Mouse (Mus musculus) limb, embryonic 15.5 days (tissue): ENCODE data around the gene Olfr510. TPM values are rescaled to one million over a fixed set of nuclear protein-coding genes. Genes with fewer than 3 reads are reported as not detected.
"Not testable (repeated sequence)": the region's sequence is repeated elsewhere in the genome, so short reads cannot be mapped to it uniquely, and the experiment has no call there.

Experiments
- ATAC-seq: fragments of 200-750 bp; cut with Nextera tagmentation; 2 replicates; pipeline ENCODE4 v1.8.0; 2017; ENCODE audit warnings: low read depth, moderate TSS enrichment; ENCODE audit not compliant: insufficient number of reproducible peaks, low FRiP score, low TSS enrichment
- H3K27ac ChIP-seq: fragments of 300-500 bp; sonication (generic); 2 replicates; pipeline ENCODE4 v1.5.1; 2015; ENCODE audit warnings: moderate library complexity, mild to moderate bottlenecking, inconsistent platforms
- H3K27me3 ChIP-seq: fragments of 300-500 bp; sonication (generic); 2 replicates; pipeline ENCODE4 v1.6.1; 2015; ENCODE audit warnings: inconsistent platforms
- H3K36me3 ChIP-seq: fragments of 300-500 bp; sonication (generic); 2 replicates; pipeline ENCODE4 v1.6.1; 2015; ENCODE audit warnings: inconsistent platforms
- H3K4me1 ChIP-seq: fragments of 300-500 bp; sonication (generic); 2 replicates; pipeline ENCODE4 v1.6.1; 2015; ENCODE audit warnings: inconsistent platforms
- H3K4me2 ChIP-seq: fragments of 300-500 bp; sonication (generic); 2 replicates; pipeline ENCODE4 v1.6.1; 2015; ENCODE audit warnings: mild to moderate bottlenecking, inconsistent platforms
- H3K4me3 ChIP-seq: fragments of 300-500 bp; sonication (generic); 2 replicates; pipeline ENCODE4 v1.5.1; 2015; ENCODE audit warnings: mild to moderate bottlenecking, inconsistent platforms
- H3K9ac ChIP-seq: fragments of 300-500 bp; sonication (generic); 2 replicates; pipeline ENCODE4 v1.6.1; 2015; ENCODE audit warnings: inconsistent platforms
- H3K9me3 ChIP-seq: fragments of 300-500 bp; sonication (generic); 2 replicates; pipeline ENCODE4 v1.6.1; 2016; ENCODE audit warnings: inconsistent platforms
- WGBS: fragments of 180-500 bp; shearing (Covaris S2); methylation state at CpG from one replicate; pipeline ENCODE4 v1.1.7; 2015; 5-methylcytosine and 5-hydroxymethylcytosine counted together
- polyA plus RNA-seq: library from polyadenylated mRNA; unstranded; fragments of >200 nt; fragmentation: Nextera tagmentation; extraction: Ambion mirVana; gene quantifications from 2 replicates; pipeline ENCODE4 v1.2.1, GENCODE M21; 2015

Olfr510 gene
- polyA plus RNA-seq = not detected in 2 replicates

- no peak for ATAC-seq
- H3K27ac ChIP-seq = no peak within 1 kb of the TSS
- no peak within 1 kb of the TSS for H3K9ac ChIP-seq
- no peaks in the 10 kb centered on the region for H3K27me3 ChIP-seq
- H3K4me3 ChIP-seq = no peak within 1 kb of the TSS
- H3K36me3 ChIP-seq = no peaks in the 10 kb centered on the region
- no peaks in the 10 kb centered on the region for H3K4me1 ChIP-seq
- 90% methylated on average over 1 of the region's 1 CpGs for WGBS
- no peaks in the 10 kb centered on the region for H3K9me3 ChIP-seq
- H3K4me2 ChIP-seq = no peak within 1 kb of the TSS
Observed at GRCm38 (mm10) chr7:108666118-108666517, at the start of gene Olfr510. TSS of gene Olfr510 (plus strand) at chr7:108666418.

GRCm38 (mm10) chr7:108616781-108617180 is 49.4 kb upstream of the Olfr510 start:
- ATAC-seq, H3K9ac ChIP-seq, H3K4me1 ChIP-seq, H3K27me3 ChIP-seq, H3K9me3 ChIP-seq, H3K4me2 ChIP-seq, H3K36me3 ChIP-seq, H3K27ac ChIP-seq, H3K4me3 ChIP-seq: not testable (repeated sequence)
- WGBS = 69% methylated on average over 3 of the region's 3 CpGs

- WGBS = 60% methylated on average over 2 of the region's 2 CpGs
- H3K27me3 ChIP-seq = no peaks in the 10 kb centered on the region
- no peak within 1 kb of the TSS for H3K4me2 ChIP-seq
- no peak within 1 kb of the TSS for H3K27ac ChIP-seq
- H3K4me3 ChIP-seq = no peak within 1 kb of the TSS
- ATAC-seq = no peak
- H3K36me3 ChIP-seq = no peaks in the 10 kb centered on the region
- H3K9me3 ChIP-seq = no peaks in the 10 kb centered on the region
- H3K4me1 ChIP-seq = no peaks in the 10 kb centered on the region
- no peak within 1 kb of the TSS for H3K9ac ChIP-seq
Observed at GRCm38 (mm10) chr7:108621514-108621913, 44.7 kb upstream of the Olfr510 start, which contains the start of gene Olfr507. TSS of gene Olfr507 (plus strand) at chr7:108621814.

GRCm38 (mm10) chr7:108629694-108630093 is 36.5 kb upstream of the Olfr510 start, which contains the start of gene Olfr508:
TSS of gene Olfr508 (plus strand) at chr7:108629994.
- no peak for ATAC-seq
- Histone ChIP-seq H3K9ac (no peak within 1 kb of the TSS), H3K9me3 (no peaks in the 10 kb centered on the region), H3K4me1 (no peaks in the 10 kb centered on the region), H3K27ac (no peak within 1 kb of the TSS), H3K4me2 (no peak within 1 kb of the TSS), H3K27me3 (no peaks in the 10 kb centered on the region), H3K4me3 (no peak within 1 kb of the TSS), H3K36me3 (no peaks in the 10 kb centered on the region)
- WGBS = 81% methylated on average over 3 of the region's 3 CpGs

GRCm38 (mm10) chr7:108651806-108652205 is 14.4 kb upstream of the Olfr510 start, which contains the start of gene Olfr509:
TSS of gene Olfr509 (minus strand) at chr7:108651906.
- no peak within 1 kb of the TSS for H3K27ac ChIP-seq
- no peak within 1 kb of the TSS for H3K4me2 ChIP-seq
- H3K4me3 ChIP-seq = no peak within 1 kb of the TSS
- no peaks in the 10 kb centered on the region for H3K4me1 ChIP-seq
- no peaks in the 10 kb centered on the region for H3K36me3 ChIP-seq
- no peaks in the 10 kb centered on the region for H3K27me3 ChIP-seq
- H3K9me3 ChIP-seq = no peaks in the 10 kb centered on the region
- no peak for ATAC-seq
- no peak within 1 kb of the TSS for H3K9ac ChIP-seq

- H3K4me1 ChIP-seq = no peaks in the 10 kb centered on the region
- H3K27me3 ChIP-seq = no peaks in the 10 kb centered on the region
- H3K36me3 ChIP-seq = no peaks in the 10 kb centered on the region
- WGBS = 89% methylated on average over 3 of the region's 3 CpGs
- no peak overlapping the region for H3K4me2 ChIP-seq
- no peaks in the 10 kb centered on the region for H3K9me3 ChIP-seq
- no peak overlapping the region for H3K9ac ChIP-seq
- H3K27ac ChIP-seq = no peak overlapping the region
- no peak for ATAC-seq
- no peak overlapping the region for H3K4me3 ChIP-seq
Observed at GRCm38 (mm10) chr7:108662419-108662818, 3.8 kb upstream of the Olfr510 start.

GRCm38 (mm10) chr7:108671058-108671457 is 4.8 kb downstream of the Olfr510 start:
- no peaks in the 10 kb centered on the region for H3K27me3 ChIP-seq
- WGBS = 53% methylated on average over 1 of the region's 1 CpGs
- H3K9me3 ChIP-seq = no peaks in the 10 kb centered on the region
- H3K27ac ChIP-seq = no peak overlapping the region
- no peak overlapping the region for H3K9ac ChIP-seq
- no peaks in the 10 kb centered on the region for H3K36me3 ChIP-seq
- no peak overlapping the region for H3K4me2 ChIP-seq
- ATAC-seq = no peak
- no peaks in the 10 kb centered on the region for H3K4me1 ChIP-seq
- no peak overlapping the region for H3K4me3 ChIP-seq

GRCm38 (mm10) chr7:108678886-108679285 is 12.7 kb downstream of the Olfr510 start:
- no peaks in the 10 kb centered on the region for H3K36me3 ChIP-seq
- no peaks in the 10 kb centered on the region for H3K27me3 ChIP-seq
- no peak overlapping the region for H3K4me3 ChIP-seq
- no peak overlapping the region for H3K9ac ChIP-seq
- 82% methylated on average over 4 of the region's 4 CpGs for WGBS
- no peak for ATAC-seq
- no peaks in the 10 kb centered on the region for H3K9me3 ChIP-seq
- no peak overlapping the region for H3K4me2 ChIP-seq
- H3K27ac ChIP-seq = no peak overlapping the region
- H3K4me1 ChIP-seq = no peaks in the 10 kb centered on the region

GRCm38 (mm10) chr7:108713020-108713419 is 46.8 kb downstream of the Olfr510 start, which contains the start of gene Olfr512:
TSS of gene Olfr512 (plus strand) at chr7:108713320.
- H3K27me3 ChIP-seq = no peaks in the 10 kb centered on the region
- no peaks in the 10 kb centered on the region for H3K4me1 ChIP-seq
- no peak for ATAC-seq
- no peak within 1 kb of the TSS for H3K27ac ChIP-seq
- no peaks in the 10 kb centered on the region for H3K36me3 ChIP-seq
- H3K9ac ChIP-seq = no peak within 1 kb of the TSS
- H3K4me3 ChIP-seq = no peak within 1 kb of the TSS
- H3K9me3 ChIP-seq = no peaks in the 10 kb centered on the region
- H3K4me2 ChIP-seq = no peak within 1 kb of the TSS

Other genes starting within 250 kb of the Olfr510 start
- not detected in 2 replicates for gene Olfr497, start 246.0 kb upstream of the Olfr510 start, polyA plus RNA-seq
- gene Olfr498, start 201.1 kb upstream of the Olfr510 start, polyA plus RNA-seq = not detected in 2 replicates
- not detected in 2 replicates for gene Olfr502, start 141.4 kb upstream of the Olfr510 start, polyA plus RNA-seq
- gene Olfr503, start 121.9 kb upstream of the Olfr510 start, polyA plus RNA-seq = not detected in 2 replicates
- gene Olfr504, start 100.6 kb upstream of the Olfr510 start, polyA plus RNA-seq = not detected in 2 replicates
- gene Olfr506, start 55.6 kb upstream of the Olfr510 start, polyA plus RNA-seq = not detected in 2 replicates
- gene Olfr507, start 44.6 kb upstream of the Olfr510 start, polyA plus RNA-seq = not detected in 2 replicates
- gene Olfr508, start 36.4 kb upstream of the Olfr510 start, polyA plus RNA-seq = not detected in 2 replicates
- not detected in 2 replicates for gene Olfr509, start 14.5 kb upstream of the Olfr510 start, polyA plus RNA-seq
- not detected in 2 replicates for gene Olfr512, start 46.9 kb downstream of the Olfr510 start, polyA plus RNA-seq
- gene Olfr513, start 84.6 kb downstream of the Olfr510 start, polyA plus RNA-seq = not detected in 2 replicates
- gene Olfr514, start 159.6 kb downstream of the Olfr510 start, polyA plus RNA-seq = not detected in 2 replicates
- not detected in 2 replicates for gene Olfr516, start 184.1 kb downstream of the Olfr510 start, polyA plus RNA-seq
- not detected in 2 replicates for gene Olfr517, start 206.0 kb downstream of the Olfr510 start, polyA plus RNA-seq
- gene Olfr518, start 218.6 kb downstream of the Olfr510 start, polyA plus RNA-seq = not detected in 2 replicates
- gene Olfr519, start 228.0 kb downstream of the Olfr510 start, polyA plus RNA-seq = not detected in 2 replicates